Mouse (Mus musculus) MEL (cell line): ENCODE measurements at regions not wholly inside any gene's neighbourhood (a gene's known extent, or its start where the extent isn't known, plus 50 kb on each side); places are given as distances from the start of the nearest gene placed in this dataset.

Experiments used
- CHD2 ChIP-seq: IDR thresholded peaks from 2 replicates; pipeline ENCODE4 v1.6.1; 2011; ENCODE audit warnings: low read length, improper control_type of control experiment
- CTCF ChIP-seq, 3 experiments: IDR thresholded peaks in 2 of 3; conservative IDR thresholded peaks in 1 of 3; 2 replicates each; pipeline ENCODE4 v1.5.1; 2011 to 2012; ENCODE audit warnings: low read length in 3 of 3, low read depth in 2 of 3, mild to moderate bottlenecking in 2 of 3, improper control_type of control experiment in 1 of 3, inconsistent platforms in 1 of 3, mixed read lengths in 1 of 3, moderate library complexity in 1 of 3; ENCODE audit not compliant: control insufficient read depth in 1 of 3, insufficient read depth in 1 of 3, poor library complexity in 1 of 3, severe bottlenecking in 1 of 3
- EP300 ChIP-seq, 2 experiments: IDR thresholded peaks; 2 replicates each; pipeline ENCODE4 v1.6.1; 2011; ENCODE audit warnings: improper control_type of control experiment in 2 of 2, low read length in 2 of 2, low read depth in 1 of 2, mild to moderate bottlenecking in 1 of 2
- GATA1 ChIP-seq: IDR thresholded peaks from 2 replicates; pipeline ENCODE4 v1.6.1; 2011; ENCODE audit warnings: low read depth, low read length, improper control_type of control experiment
- JUND ChIP-seq: IDR thresholded peaks from 2 replicates; pipeline ENCODE4 v1.6.1; 2011; ENCODE audit warnings: low read depth, mild to moderate bottlenecking, improper control_type of control experiment, low read length
- MAX ChIP-seq: IDR thresholded peaks from 2 replicates; pipeline ENCODE4 v1.6.1; 2011; ENCODE audit warnings: low read length, improper control_type of control experiment
- MYC ChIP-seq: IDR thresholded peaks from 2 replicates; pipeline ENCODE4 v1.6.1; 2011; ENCODE audit warnings: low read depth, mild to moderate bottlenecking, low read length, improper control_type of control experiment, moderate library complexity
- POLR2A ChIP-seq, 2 experiments: IDR thresholded peaks; 2 replicates each; pipeline ENCODE4 v1.6.1; 2011 to 2012; ENCODE audit warnings: low read length in 2 of 2, mild to moderate bottlenecking in 2 of 2, control low read depth in 1 of 2, improper control_type of control experiment in 1 of 2, low read depth in 1 of 2, moderate library complexity in 1 of 2; ENCODE audit not compliant: control insufficient read depth in 1 of 2, insufficient read depth in 1 of 2, poor library complexity in 1 of 2
- RCOR1 ChIP-seq: IDR thresholded peaks from 2 replicates; pipeline ENCODE4 v1.6.1; 2012; ENCODE audit warnings: low read depth, mild to moderate bottlenecking, inconsistent platforms, low read length, improper control_type of control experiment
- SIN3A ChIP-seq: IDR thresholded peaks from 2 replicates; pipeline ENCODE4 v1.6.1; 2012; ENCODE audit warnings: low read length, improper control_type of control experiment, inconsistent platforms
- TCF12 ChIP-seq: IDR thresholded peaks from 2 replicates; pipeline ENCODE4 v1.6.1; 2014; ENCODE audit warnings: low read depth, mild to moderate bottlenecking, inconsistent platforms, low read length, improper control_type of control experiment, moderate library complexity
- UBTF ChIP-seq: IDR thresholded peaks from 2 replicates; pipeline ENCODE4 v1.6.1; 2012; ENCODE audit warnings: low read depth, mild to moderate bottlenecking, inconsistent platforms, low read length, improper control_type of control experiment, moderate library complexity, borderline replicate concordance; ENCODE audit not compliant: insufficient read depth
- ZKSCAN1 ChIP-seq: IDR thresholded peaks from 2 replicates; pipeline ENCODE4 v1.6.1; 2012; ENCODE audit warnings: low read depth, mild to moderate bottlenecking, inconsistent platforms, low read length, improper control_type of control experiment, moderate library complexity
- ZMIZ1 ChIP-seq: IDR thresholded peaks from 2 replicates; pipeline ENCODE4 v1.6.1; 2012; ENCODE audit warnings: low read depth, mild to moderate bottlenecking, inconsistent platforms, low read length, improper control_type of control experiment, moderate library complexity

DNA sequence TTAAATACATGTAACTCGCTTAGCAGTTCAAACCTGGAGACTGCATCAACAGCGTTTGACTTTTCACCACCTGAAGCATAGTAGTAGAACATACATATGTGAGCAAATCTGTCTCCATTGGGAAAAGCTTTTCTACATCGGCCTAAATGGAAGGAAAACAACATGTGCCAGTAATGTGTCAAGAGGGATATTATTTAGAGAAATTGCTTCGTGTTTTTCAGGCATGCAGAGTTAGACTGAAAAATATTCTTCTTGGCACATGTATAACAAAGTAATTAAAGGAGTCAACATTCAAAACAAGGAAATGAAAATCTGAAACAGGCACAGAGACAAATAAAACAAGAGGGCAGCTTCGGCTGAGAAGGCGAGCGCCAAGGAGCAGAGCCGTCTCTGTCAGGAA, 236.7 kb upstream of the Slc24a2 start:
- TF ChIP-seq CTCF (IDR thresholded peaks at IDR 0.05 in 2 of 3, conservative IDR thresholded peaks at IDR 0.05 in 1 of 3; ENCODE audit: control insufficient read depth in 1 of 3, insufficient read depth in 1 of 3, low read depth in 2 of 3, low read length in 3 of 3, poor library complexity in 1 of 3, severe bottlenecking in 1 of 3) (no peak), TCF12 (no peak), EP300 (IDR thresholded peaks at IDR 0.05; ENCODE audit: low read depth in 1 of 2, low read length in 2 of 2) (no peak), GATA1 (no peak), SIN3A (no peak), POLR2A (IDR thresholded peaks at IDR 0.05; ENCODE audit: control insufficient read depth in 1 of 2, insufficient read depth in 1 of 2, low read depth in 1 of 2, low read length in 2 of 2, poor library complexity in 1 of 2) (no peak), MYC (no peak), JUND (no peak), UBTF (no peak), CHD2 (no peak), RCOR1 (no peak), ZMIZ1 (no peak), MAX (no peak), ZKSCAN1 (no peak)
